Mouse (Mus musculus): ENCODE results near the gene Insyn1.

DNA sequence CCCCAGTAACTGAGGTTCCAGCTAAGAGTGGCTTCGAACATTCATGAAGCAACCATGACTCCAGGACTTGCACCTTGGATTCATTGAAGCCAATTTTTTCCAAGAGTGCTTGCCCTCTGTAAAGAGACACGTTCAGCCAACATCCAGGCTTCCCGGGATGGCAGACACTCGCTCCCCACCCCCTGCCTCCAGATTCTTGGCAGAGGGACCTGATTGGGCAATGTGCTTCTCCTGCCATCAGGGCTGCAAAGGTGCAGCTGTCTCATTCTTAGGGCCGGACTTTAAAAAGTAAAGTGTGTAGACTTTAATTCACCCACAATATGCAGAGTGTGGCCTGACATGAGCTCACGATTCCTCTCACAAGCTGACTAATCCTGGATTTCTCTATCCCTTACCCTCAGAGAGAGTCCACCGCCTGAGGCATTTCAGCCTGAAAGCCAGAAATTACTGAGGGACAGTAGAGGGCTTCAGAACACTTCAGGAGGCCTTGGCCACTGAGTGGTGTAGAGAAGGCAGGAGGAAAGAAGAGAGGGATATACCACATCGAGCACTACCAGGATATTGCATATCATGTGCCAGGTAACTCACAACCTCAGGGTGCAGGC lies 15.1 kb upstream of the Insyn1 start:
- TF ChIP-seq EP300 (IDR thresholded peaks at IDR 0.05; ENCODE audit: insufficient read depth, low read depth, low read length) (no peak), CTCF (IDR thresholded peaks at IDR 0.05) (no peak), POLR2A (IDR thresholded peaks at IDR 0.05; ENCODE audit: insufficient read depth, low read depth, low read length) (no peak)
